ENCODE assay signal across 16 mouse cellular contexts in the genomic region with DNA sequence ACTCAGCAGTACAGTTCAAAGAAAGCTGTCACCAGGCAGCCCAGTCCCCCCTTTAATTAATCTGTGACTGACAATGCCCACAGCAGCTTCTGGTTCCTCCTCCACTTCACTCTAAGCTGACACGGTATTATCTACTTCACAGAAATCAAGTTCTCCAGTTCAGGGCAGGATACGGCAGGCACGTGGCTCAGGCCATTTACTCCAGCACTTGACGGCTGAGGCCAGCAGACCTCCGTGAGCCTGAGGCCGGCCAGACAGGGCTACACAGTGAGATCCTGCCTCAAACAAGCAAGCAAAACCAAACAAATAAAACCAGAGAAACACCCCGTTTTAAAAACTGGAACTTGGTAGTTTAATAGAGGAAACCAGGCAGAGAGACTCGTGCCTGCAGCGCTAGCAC. TPM values are rescaled to one million over a fixed set of nuclear protein-coding genes. Genes with fewer than 3 reads are reported as not detected.
DNase-seq lines count a peak whose midpoint lies in the region; ATAC-seq and TF ChIP-seq lines count a peak whose summit lies in the region.
"Had no signal": no experiment of that assay in that cellular context is flagged by ENCODE, and none has a peak within 500 bp of the region (broad histone marks: within the 10 kb centered on the region; RNA-seq: fewer than 3 reads in every experiment).

No protein-coding gene starts in this region.

- peaks cover 21% of the 10 kb centered on the region for H3K4me1 ChIP-seq in heart, adult 2 months (ENCODE audit: control insufficient read depth, insufficient read depth, low read length)
- H3K4me1 ChIP-seq in megakaryocyte, embryonic 14.5 days = peaks cover 100% of the 10 kb centered on the region
- peaks cover 66% of the 10 kb centered on the region for H3K4me1 ChIP-seq in heart, embryonic 13.5 days
- H3K4me1 ChIP-seq: lung, embryonic 15.5 days had no signal

- H3K27me3 ChIP-seq in heart, adult 2 months (ENCODE audit: control insufficient read depth, insufficient read depth, low read length) = no peaks in the 10 kb centered on the region
- H3K27me3 ChIP-seq in megakaryocyte, embryonic 14.5 days (replicated peaks) = no peaks in the 10 kb centered on the region
- H3K27me3 ChIP-seq in heart, embryonic 13.5 days (replicated peaks) = no peaks in the 10 kb centered on the region
- H3K27me3 ChIP-seq: limb, embryonic 13.5 days; lung, embryonic 15.5 days had no signal

- H3K4me2 ChIP-seq in heart, embryonic 13.5 days = peak overlapping the region; percentile 51
- H3K4me2 ChIP-seq: limb, embryonic 13.5 days; lung, embryonic 15.5 days had no signal

- DNase-seq in heart, adult 2 months = peak; percentile 56 to 69
- no peak for DNase-seq in heart, postnatal 36 days
- peak; percentile 34 for DNase-seq in yolk sac, embryonic 10.5 days (ENCODE audit: low spot score)
- DNase-seq in layer of hippocampus, postnatal 14 days (ENCODE audit: low spot score in 2 of 2) = no peak
- DNase-seq: adrenal gland, postnatal 25 days; cerebellum, postnatal 14 days; right cerebral cortex, postnatal 25 days had no signal

- peak overlapping the region; percentile 50; the same call in 1 of the 2 replicates for H3K9ac ChIP-seq in heart, adult 2 months (ENCODE audit: low read depth, low read length)
- peak overlapping the region; percentile 69 for H3K9ac ChIP-seq in heart, embryonic 13.5 days
- H3K9ac ChIP-seq: limb, embryonic 13.5 days; lung, embryonic 15.5 days had no signal

- no peaks in the 10 kb centered on the region; the same call in 1 of the 2 replicates for H3K79me2 ChIP-seq in heart, adult 2 months (replicated peaks; ENCODE audit: control insufficient read depth, insufficient read depth, low read length)

- 46% methylated on average over 9 of the region's 9 CpGs for WGBS in heart, adult 2 months
- whole genome bisulfite sequencing in heart, embryonic 13.5 days = 41% methylated on average over 9 of the region's 9 CpGs

- 0 out of 2 replicates have a peak, but pooled peaks have one; percentile 40 for TF ChIP-seq EP300 in heart, adult 2 months (IDR thresholded peaks at IDR 0.05; ENCODE audit: insufficient read depth, low read depth, low read length)

- peak overlapping the region; percentile 91 for H3K27ac ChIP-seq in heart, adult 2 months
- peak overlapping the region; percentile 94 for H3K27ac ChIP-seq in heart, embryonic 13.5 days (replicated peaks)
- H3K27ac ChIP-seq: forebrain, embryonic 10.5 days; limb, embryonic 13.5 days; lung, embryonic 15.5 days had no signal

- H3K4me3 ChIP-seq in heart, adult 2 months = no peak overlapping the region
- H3K4me3 ChIP-seq in megakaryocyte, embryonic 14.5 days (replicated peaks) = peak overlapping the region; percentile 28
- H3K4me3 ChIP-seq in heart, embryonic 13.5 days = peak overlapping the region; percentile 8; the same call in 1 of the 2 replicates
- H3K4me3 ChIP-seq: forebrain, embryonic 10.5 days; limb, embryonic 13.5 days; lung, embryonic 15.5 days had no signal

- ATAC-seq in megakaryocyte, adult 5-6 weeks (ENCODE audit: poor library complexity, severe bottlenecking) = no peak
- no peak for ATAC-seq in heart, embryonic 13.5 days (ENCODE audit: extremely low read depth, insufficient number of reproducible peaks, low FRiP score, low TSS enrichment)
- ATAC-seq: inflammation-experienced regulatory T-cells, adult 6 months had no signal

- no peaks in the 10 kb centered on the region for H3K9me3 ChIP-seq in megakaryocyte, embryonic 14.5 days
- no peaks in the 10 kb centered on the region for H3K9me3 ChIP-seq in heart, embryonic 13.5 days
- H3K9me3 ChIP-seq: forebrain, embryonic 10.5 days; limb, embryonic 13.5 days; lung, embryonic 15.5 days had no signal

- intact Hi-C loops in heart, adult 2 months (cut with DNase I) = loop anchor here (5.0 kb wide), 1 partner anchor 36 kb away; a partner anchor contains a TSS
- intact Hi-C loops in heart, postnatal 36 days (cut with DNase I) = loop anchor here (5.0 kb wide), 1 partner anchor 36 kb away; a partner anchor contains a TSS

- TF ChIP-seq CTCF in heart, adult 2 months (IDR thresholded peaks at IDR 0.05) = no peak

- TF ChIP-seq POLR2A in heart, adult 2 months (IDR thresholded peaks at IDR 0.05; ENCODE audit: insufficient read depth, low read depth, low read length) = peak; percentile 37; the same call in 1 of the 2 replicates

- peaks cover 2% of the 10 kb centered on the region; the same call in 1 of the 2 replicates for H3K36me3 ChIP-seq in heart, adult 2 months (ENCODE audit: control insufficient read depth, insufficient read depth, low read length)
- H3K36me3 ChIP-seq in megakaryocyte, embryonic 14.5 days (replicated peaks; ENCODE audit: low read length) = peaks cover 96% of the 10 kb centered on the region
- peaks cover 50% of the 10 kb centered on the region for H3K36me3 ChIP-seq in heart, embryonic 13.5 days

RNA-seq across cellular contexts. Expression of a gene that starts 21.1 kb away (rescaled TPM):
- total RNA-seq in heart, adult 2 months (2021) = 1 to 10 TPM; 9.1 TPM
- polyA plus RNA-seq in heart, adult 2 months (2012; rRNA removed) = 14.1 and 22.4 TPM in 2 replicates
- total RNA-seq in heart, postnatal 36 days (2021) = 10 to 100 TPM in 1 of 2 experiments, 1 to 10 TPM in 1; 7.4 to 10.4 TPM
- 81.1 and 284 TPM in 2 replicates for polyA plus RNA-seq in megakaryocyte, embryonic 14.5 days (2012; ENCODE audit: insufficient read depth, low replicate concordance)
- total RNA-seq in megakaryocyte, adult 5-6 weeks (2015) = 58.0 and 63.8 TPM in 2 replicates
- total RNA-seq in megakaryocyte, adult 5-6 weeks (2017) = 55.4 and 62.9 TPM in 2 replicates
- polyA plus RNA-seq in heart, embryonic 13.5 days (2015; fragmentation: Nextera tagmentation; extraction: Ambion mirVana) = 16.0 and 18.3 TPM in 2 replicates
- total RNA-seq in layer of hippocampus, postnatal 14 days (2021) = 10 to 100 TPM; 65.6 to 65.9 TPM

RNA-seq across cellular contexts. Expression of a gene that starts 30.4 kb away (rescaled TPM):
- total RNA-seq in heart, adult 2 months (2021) = 10 to 100 TPM; 47.5 to 48.2 TPM
- 73.8 and 78.0 TPM in 2 replicates for polyA plus RNA-seq in heart, adult 2 months (2012; rRNA removed)
- total RNA-seq in heart, postnatal 36 days (2021) = 10 to 100 TPM; 41.2 to 45.0 TPM
- 3,567 and 8,363 TPM in 2 replicates for polyA plus RNA-seq in megakaryocyte, embryonic 14.5 days (2012; ENCODE audit: insufficient read depth, low replicate concordance)
- total RNA-seq in megakaryocyte, adult 5-6 weeks (2015) = 159 and 170 TPM in 2 replicates
- total RNA-seq in megakaryocyte, adult 5-6 weeks (2017) = 89.8 and 99.6 TPM in 2 replicates
- polyA plus RNA-seq in heart, embryonic 13.5 days (2015; fragmentation: Nextera tagmentation; extraction: Ambion mirVana) = 153 and 160 TPM in 2 replicates
- 10 to 100 TPM; 31.3 to 32.7 TPM for total RNA-seq in layer of hippocampus, postnatal 14 days (2021)

RNA-seq across cellular contexts. Expression of a gene that starts 36.6 kb away (rescaled TPM):
- total RNA-seq in heart, adult 2 months (2021) = 100 to 1,000 TPM; 330 to 346 TPM
- polyA plus RNA-seq in heart, adult 2 months (2012; rRNA removed) = 143 and 189 TPM in 2 replicates
- total RNA-seq in heart, postnatal 36 days (2021) = 100 to 1,000 TPM; 312 to 315 TPM
- polyA plus RNA-seq in megakaryocyte, embryonic 14.5 days (2012; ENCODE audit: insufficient read depth, low replicate concordance) = 157 and 272 TPM in 2 replicates
- 32.3 and 32.9 TPM in 2 replicates for total RNA-seq in megakaryocyte, adult 5-6 weeks (2015)
- 91.6 and 93.8 TPM in 2 replicates for total RNA-seq in megakaryocyte, adult 5-6 weeks (2017)
- 98.8 and 108 TPM in 2 replicates for polyA plus RNA-seq in heart, embryonic 13.5 days (2015; fragmentation: Nextera tagmentation; extraction: Ambion mirVana)
- total RNA-seq in layer of hippocampus, postnatal 14 days (2021) = 100 to 1,000 TPM; 487 to 502 TPM

RNA-seq across cellular contexts. Expression of a gene that starts 48.4 kb away (rescaled TPM):
- total RNA-seq in heart, adult 2 months (2021) = not detected
- not detected in 2 replicates for polyA plus RNA-seq in heart, adult 2 months (2012; rRNA removed)
- not detected for total RNA-seq in heart, postnatal 36 days (2021)
- polyA plus RNA-seq in megakaryocyte, embryonic 14.5 days (2012; ENCODE audit: insufficient read depth, low replicate concordance) = not detected in 2 replicates
- not detected in 2 replicates for total RNA-seq in megakaryocyte, adult 5-6 weeks (2015)
- not detected in 2 replicates for total RNA-seq in megakaryocyte, adult 5-6 weeks (2017)
- polyA plus RNA-seq in heart, embryonic 13.5 days (2015; fragmentation: Nextera tagmentation; extraction: Ambion mirVana) = not detected in 2 replicates
- not detected for total RNA-seq in layer of hippocampus, postnatal 14 days (2021)
- total RNA-seq: adrenal gland, postnatal 25 days; MEL had no signal
- polyA plus RNA-seq: embryonic facial prominence, embryonic 11.5 days; forebrain, embryonic 10.5 days; inflammation-experienced regulatory T-cells, adult 6 months; limb, embryonic 13.5 days; lung, embryonic 15.5 days had no signal

RNA-seq across cellular contexts. Expression of a gene that starts 49.8 kb away (rescaled TPM):
- 100 to 1,000 TPM; 529 to 604 TPM for total RNA-seq in heart, adult 2 months (2021)
- 448 and 482 TPM in 2 replicates for polyA plus RNA-seq in heart, adult 2 months (2012; rRNA removed)
- 100 to 1,000 TPM; 533 to 572 TPM for total RNA-seq in heart, postnatal 36 days (2021)
- polyA plus RNA-seq in megakaryocyte, embryonic 14.5 days (2012; ENCODE audit: insufficient read depth, low replicate concordance) = 1,090 and 3,855 TPM in 2 replicates
- 1,486 and 1,560 TPM in 2 replicates for total RNA-seq in megakaryocyte, adult 5-6 weeks (2015)
- total RNA-seq in megakaryocyte, adult 5-6 weeks (2017) = 1,634 and 1,837 TPM in 2 replicates
- 600 and 606 TPM in 2 replicates for polyA plus RNA-seq in heart, embryonic 13.5 days (2015; fragmentation: Nextera tagmentation; extraction: Ambion mirVana)
- 100 to 1,000 TPM; 413 to 460 TPM for total RNA-seq in layer of hippocampus, postnatal 14 days (2021)

Comparison
In these comparisons a context has a peak if more than half of its experiments do, and no peak if none do; other contexts are left out.
1. DNase-seq: peak in heart, adult 2 months (2 of 2) and yolk sac, embryonic 10.5 days (single experiment); none in heart, postnatal 36 days (0 of 2) and layer of hippocampus, postnatal 14 days (0 of 2).
2. RNA of a gene that starts 21.1 kb away (total RNA-seq): 65.6 to 65.9 TPM in layer of hippocampus, postnatal 14 days and 55.4 to 63.8 TPM in megakaryocyte, adult 5-6 weeks; 7.4 to 10.4 TPM in heart, postnatal 36 days and 9.1 TPM in heart, adult 2 months; every median in the first group is over 4 times any median in the second.